In the genomic region with DNA sequence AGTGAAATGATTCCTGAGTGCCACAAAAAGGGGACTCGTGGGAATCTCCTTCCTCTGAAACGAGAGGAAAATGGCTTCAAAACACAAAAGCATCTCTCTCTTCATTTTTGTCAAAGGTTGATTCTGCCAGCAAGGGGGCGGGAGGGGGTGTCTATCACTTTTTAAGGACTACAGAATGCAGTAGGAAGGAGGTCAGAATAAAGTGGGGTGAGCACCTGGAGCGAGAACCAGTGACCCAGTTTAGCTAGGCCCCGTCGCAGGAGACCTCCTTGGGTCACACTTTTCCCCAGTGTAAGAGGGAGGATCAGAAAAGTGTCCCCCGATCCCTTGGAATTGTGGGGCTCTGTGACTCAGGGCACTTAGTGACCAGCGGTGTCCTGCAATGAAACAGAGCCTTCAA, we compare ENCODE assay signal across 16 mouse cellular contexts.
"Had no signal": no experiment of that assay in that cellular context is flagged by ENCODE, and none has a peak within 500 bp of the region (broad histone marks: within the 10 kb centered on the region; RNA-seq: fewer than 3 reads in every experiment).

No protein-coding gene starts in this region.

- H3K9ac ChIP-seq: neural tube, embryonic 13.5 days; neural tube, embryonic 15.5 days; stomach, embryonic 15.5 days had no signal

- DNase-seq: retina, postnatal 1 day; right cerebral cortex, adult 18-20 months; right cerebral cortex, postnatal 14 days; right cerebral cortex, postnatal 25 days; right cerebral cortex, postnatal 4 days; spleen, adult 18-20 months; thymus, adult 18-20 months; thymus, adult 2 months; thymus, postnatal 14 days; thymus, postnatal 25 days; thymus, postnatal 36 days; thymus, postnatal 4 days had no signal

- H3K27me3 ChIP-seq: neural tube, embryonic 13.5 days; neural tube, embryonic 15.5 days; stomach, embryonic 15.5 days had no signal

- H3K27ac ChIP-seq: neural tube, embryonic 13.5 days; neural tube, embryonic 15.5 days; stomach, embryonic 15.5 days; stomach, postnatal 0 days had no signal

- H3K9me3 ChIP-seq: neural tube, embryonic 13.5 days; neural tube, embryonic 15.5 days; stomach, embryonic 15.5 days had no signal

- H3K36me3 ChIP-seq: neural tube, embryonic 13.5 days; neural tube, embryonic 15.5 days; stomach, embryonic 15.5 days had no signal

- H3K4me1 ChIP-seq: neural tube, embryonic 13.5 days; neural tube, embryonic 15.5 days; stomach, embryonic 15.5 days had no signal

- H3K4me2 ChIP-seq: neural tube, embryonic 13.5 days; neural tube, embryonic 15.5 days; stomach, embryonic 15.5 days had no signal

- H3K4me3 ChIP-seq: neural tube, embryonic 13.5 days; neural tube, embryonic 15.5 days; stomach, embryonic 15.5 days had no signal
